Mouse (Mus musculus) T-helper 2 cell (primary cell): ENCODE results near the gene Ergic2.

Experiments
- in situ Hi-C: fragments of 300-600 bp; cut with MboI, MseI; formaldehyde crosslinking; loops from one replicate; pipeline ENCODE4 v1.15.1; 2025; ENCODE audit warnings: high pct_unique_total_duplicates

Gene Ergic2

GRCm38 (mm10) chr6:148211391-148211876, 740 bp downstream of the Ergic2 start:
- in situ Hi-C loops, result loop anchor here (5.0 to 25.0 kb wide), 3 partner anchors 621 to 976 kb away; partner anchors contain the start of genes Amn1 and Ipo8

GRCm38 (mm10) chr6:148207522-148207921, 4.7 kb downstream of the Ergic2 start:
- in situ Hi-C loops, result loop anchor here (25.0 kb wide), 2 partner anchors 705 to 980 kb away; partner anchors contain the start of gene Amn1

GRCm38 (mm10) chr6:148205134-148205533, 7.0 kb downstream of the Ergic2 start:
- in situ Hi-C loops, result loop anchor here (25.0 kb wide), 2 partner anchors 707 to 982 kb away; partner anchors contain the start of gene Amn1

GRCm38 (mm10) chr6:148199729-148200128, 12.4 kb downstream of the Ergic2 start:
- in situ Hi-C loops, result loop anchor here (25.0 kb wide), 2 partner anchors 713 to 988 kb away; partner anchors contain the start of gene Amn1

GRCm38 (mm10) chr6:148199177-148199576, 13.0 kb downstream of the Ergic2 start:
- in situ Hi-C loops, result no loop called here

- in situ Hi-C loops, result no loop called here
Observed at GRCm38 (mm10) chr6:148193972-148194701, 18.0 kb downstream of the Ergic2 start.

GRCm38 (mm10) chr6:148185694-148186093, 26.5 kb downstream of the Ergic2 start:
- in situ Hi-C loops, result loop anchor here (10.0 kb wide), 1 partner anchor 589 kb away; no protein-coding TSS in a partner anchor

GRCm38 (mm10) chr6:148172904-148173303, 39.3 kb downstream of the Ergic2 start:
- in situ Hi-C loops, result loop anchor here (25.0 kb wide), 1 partner anchor 1336 kb away; no protein-coding TSS in a partner anchor

GRCm38 (mm10) chr6:148152305-148152704, 59.9 kb downstream of the Ergic2 start:
- in situ Hi-C loops, result loop anchor here (25.0 kb wide), 1 partner anchor 1315 kb away; no protein-coding TSS in a partner anchor

GRCm38 (mm10) chr6:148142421-148142820, 69.8 kb downstream of the Ergic2 start:
- in situ Hi-C loops, result loop anchor here (25.0 kb wide), 1 partner anchor 1130 kb away; no protein-coding TSS in a partner anchor

GRCm38 (mm10) chr6:148141874-148142273, 70.3 kb downstream of the Ergic2 start:
- in situ Hi-C loops, result loop anchor here (25.0 kb wide), 1 partner anchor 1130 kb away; no protein-coding TSS in a partner anchor

- in situ Hi-C loops, result loop anchor here (25.0 kb wide), 1 partner anchor 1127 kb away; no protein-coding TSS in a partner anchor
Observed at GRCm38 (mm10) chr6:148139288-148139995, 72.7 kb downstream of the Ergic2 start.

- in situ Hi-C loops, result loop anchor here (25.0 kb wide), 1 partner anchor 1124 kb away; no protein-coding TSS in a partner anchor
Observed at GRCm38 (mm10) chr6:148135769-148136382, 76.3 kb downstream of the Ergic2 start.

- in situ Hi-C loops, result loop anchor here (25.0 kb wide), 1 partner anchor 1121 kb away; no protein-coding TSS in a partner anchor
Observed at GRCm38 (mm10) chr6:148133536-148133935, 78.6 kb downstream of the Ergic2 start.

- in situ Hi-C loops, result loop anchor here (25.0 kb wide), 1 partner anchor 1120 kb away; no protein-coding TSS in a partner anchor
Observed at GRCm38 (mm10) chr6:148132314-148132713, 79.9 kb downstream of the Ergic2 start.
